8 mouse cellular contexts compared by ENCODE assay signal in the genomic region with DNA sequence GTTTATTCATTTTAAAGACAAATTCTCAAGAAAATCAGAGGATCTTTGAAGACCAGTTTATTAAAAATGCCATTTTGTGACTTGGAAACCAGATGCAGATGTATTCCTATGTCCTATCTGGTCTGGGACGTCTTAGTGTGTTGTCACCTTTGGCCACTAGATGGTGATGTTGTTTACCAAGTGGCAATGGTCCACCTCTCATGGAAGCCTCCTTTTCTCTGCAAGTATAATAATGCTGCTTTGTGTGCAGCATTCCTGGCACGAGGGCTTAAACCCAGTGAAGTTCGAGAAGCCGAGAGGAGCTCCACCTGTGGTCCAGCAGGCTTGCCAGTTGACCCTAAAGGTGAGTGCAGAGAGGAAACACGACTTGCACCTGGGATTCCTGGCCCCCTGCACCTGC. TPM values are rescaled to one million over a fixed set of nuclear protein-coding genes. Genes with fewer than 3 reads are reported as not detected.
DNase-seq lines count a peak whose midpoint lies in the region; ATAC-seq lines count a peak whose summit lies in the region.

No protein-coding gene starts in this region.

- H3K36me3 ChIP-seq in heart, embryonic 12.5 days, result peaks cover 31% of the 10 kb centered on the region
- no peaks in the 10 kb centered on the region; the same call in 1 of the 2 replicates for H3K36me3 ChIP-seq in forebrain, embryonic 11.5 days (ENCODE audit: control insufficient read depth, insufficient read depth, low read length)
- peaks cover 67% of the 10 kb centered on the region for H3K36me3 ChIP-seq in hindbrain, embryonic 10.5 days

- 40% methylated on average over 5 of the region's 5 CpGs for WGBS in heart, embryonic 12.5 days
- 12% methylated on average over 5 of the region's 5 CpGs for WGBS in forebrain, embryonic 11.5 days
- WGBS in hindbrain, embryonic 10.5 days, result 26% methylated on average over 5 of the region's 5 CpGs

- no peak overlapping the region for H3K4me2 ChIP-seq in heart, embryonic 12.5 days
- no peak overlapping the region for H3K4me2 ChIP-seq in forebrain, embryonic 11.5 days (ENCODE audit: low read depth, low read length, severe bottlenecking)

- no peak overlapping the region for H3K9ac ChIP-seq in heart, embryonic 12.5 days
- H3K9ac ChIP-seq in forebrain, embryonic 11.5 days (ENCODE audit: low read length), result no peak overlapping the region

- DNase-seq in heart, adult 11 months, result peak; percentile 95
- peak; percentile 47 for DNase-seq in c-Kit-positive CD71-positive TER-119-positive erythroid progenitor cells, embryonic 14.5 days (ENCODE audit: low spot score)
- peak; percentile 64 for DNase-seq in forebrain, embryonic 11.5 days (ENCODE audit: low spot score)
- peak; percentile 60 for DNase-seq in hindbrain, embryonic 10.5 days (ENCODE audit: low spot score)
- peak; percentile 47 to 76 for DNase-seq in layer of hippocampus, adult 8-10 months (ENCODE audit: low spot score in 2 of 2)
- DNase-seq in lung, postnatal 14 days, result peak; percentile 74
- DNase-seq in right cerebral cortex, adult 18-20 months, result peak; percentile 73

- peaks cover 24% of the 10 kb centered on the region for H3K4me1 ChIP-seq in heart, embryonic 12.5 days (replicated peaks)
- no peaks in the 10 kb centered on the region for H3K4me1 ChIP-seq in forebrain, embryonic 11.5 days (replicated peaks; ENCODE audit: control insufficient read depth, insufficient read depth, low read length)
- no peaks in the 10 kb centered on the region for H3K4me1 ChIP-seq in hindbrain, embryonic 10.5 days (replicated peaks)

- no peaks in the 10 kb centered on the region; the same call in 1 of the 2 replicates for H3K27me3 ChIP-seq in heart, embryonic 12.5 days (replicated peaks)
- no peaks in the 10 kb centered on the region for H3K27me3 ChIP-seq in forebrain, embryonic 11.5 days (ENCODE audit: control insufficient read depth, insufficient read depth, low read length)
- no peaks in the 10 kb centered on the region for H3K27me3 ChIP-seq in hindbrain, embryonic 10.5 days (ENCODE audit: insufficient read depth, poor library complexity, severe bottlenecking)

- peaks cover 4% of the 10 kb centered on the region; the same call in 1 of the 2 replicates for H3K9me3 ChIP-seq in heart, embryonic 12.5 days (replicated peaks)
- H3K9me3 ChIP-seq in forebrain, embryonic 11.5 days (ENCODE audit: control insufficient read depth, low read length), result no peaks in the 10 kb centered on the region
- no peaks in the 10 kb centered on the region for H3K9me3 ChIP-seq in hindbrain, embryonic 10.5 days

- no peak overlapping the region for H3K4me3 ChIP-seq in heart, embryonic 12.5 days
- H3K4me3 ChIP-seq in forebrain, embryonic 11.5 days (ENCODE audit: low read depth, low read length), result no peak overlapping the region
- no peak overlapping the region for H3K4me3 ChIP-seq in hindbrain, embryonic 10.5 days

- no peak for ATAC-seq in heart, embryonic 12.5 days (ENCODE audit: insufficient number of reproducible peaks, low FRiP score)
- ATAC-seq in forebrain, embryonic 11.5 days (replicated peaks; ENCODE audit: low FRiP score), result peak; percentile 86

- no peak overlapping the region for H3K27ac ChIP-seq in heart, embryonic 12.5 days (ENCODE audit: poor library complexity, severe bottlenecking)
- no peak overlapping the region for H3K27ac ChIP-seq in forebrain, embryonic 11.5 days (ENCODE audit: low read depth, low read length)
- H3K27ac ChIP-seq in hindbrain, embryonic 10.5 days, result 0 out of 2 replicates have a peak overlapping the region, but pooled peaks have one; percentile 23

RNA-seq across cellular contexts. Expression of a gene that starts 3.5 kb away (rescaled TPM):
- polyA plus RNA-seq in heart, embryonic 12.5 days (2016; fragmentation: Nextera tagmentation; extraction: Ambion mirVana), result 0.50 and 1.0 TPM in 2 replicates
- 0.96 and 1.2 TPM in 2 replicates for polyA plus RNA-seq in forebrain, embryonic 11.5 days (2014; fragmentation: Nextera tagmentation; extraction: Ambion mirVana)
- 1.3 and 1.5 TPM in 2 replicates for polyA plus RNA-seq in hindbrain, embryonic 10.5 days (2016; fragmentation: Nextera tagmentation; extraction: Ambion mirVana)
- 1 to 10 TPM in 2 of 4 experiments, under 1 TPM in 2; 0.28 to 2.8 (median 0.99) TPM for total RNA-seq in layer of hippocampus, adult 8-10 months (2022)

RNA-seq across cellular contexts. Expression of a gene that starts 3.6 kb away (rescaled TPM):
- 0.26 TPM in 1 of 2 replicates, not detected in the other for polyA plus RNA-seq in heart, embryonic 12.5 days (2016; fragmentation: Nextera tagmentation; extraction: Ambion mirVana)
- 0.11 TPM in 1 of 2 replicates, not detected in the other for polyA plus RNA-seq in forebrain, embryonic 11.5 days (2014; fragmentation: Nextera tagmentation; extraction: Ambion mirVana)
- polyA plus RNA-seq in hindbrain, embryonic 10.5 days (2016; fragmentation: Nextera tagmentation; extraction: Ambion mirVana), result 0.10 and 0.65 TPM in 2 replicates
- under 1 TPM; 0.19 to 0.51 (median 0.32) TPM for total RNA-seq in layer of hippocampus, adult 8-10 months (2022)

RNA-seq across cellular contexts. Expression of a gene that starts 43.6 kb away (rescaled TPM):
- 116 TPM in 2 replicates for polyA plus RNA-seq in heart, embryonic 12.5 days (2016; fragmentation: Nextera tagmentation; extraction: Ambion mirVana)
- polyA plus RNA-seq in forebrain, embryonic 11.5 days (2014; fragmentation: Nextera tagmentation; extraction: Ambion mirVana), result 252 and 261 TPM in 2 replicates
- 199 and 215 TPM in 2 replicates for polyA plus RNA-seq in hindbrain, embryonic 10.5 days (2016; fragmentation: Nextera tagmentation; extraction: Ambion mirVana)
- 10 to 100 TPM; 75.9 to 92.0 (median 87.8) TPM for total RNA-seq in layer of hippocampus, adult 8-10 months (2022)
